Mouse (Mus musculus): ENCODE data around the gene Fggy. TPM values are rescaled to one million over a fixed set of nuclear protein-coding genes. Genes with fewer than 3 reads are reported as not detected.

Gene Fggy
- polyA plus RNA-seq, 1 experiment from 2014 or later = 6.3 TPM

- WGBS = 70% methylated on average over 2 of the region's 2 CpGs
- Histone ChIP-seq H3K9me3 (replicated peaks; ENCODE audit: control insufficient read depth, low read length) (no peaks in the 10 kb centered on the region), H3K27me3 (replicated peaks; ENCODE audit: control insufficient read depth, insufficient read depth, low read length) (no peaks in the 10 kb centered on the region), H3K36me3 (ENCODE audit: control insufficient read depth, insufficient read depth, low read length) (no peaks in the 10 kb centered on the region), H3K27ac (ENCODE audit: low read depth, low read length) (no peak overlapping the region), H3K4me3 (ENCODE audit: low read depth, low read length) (no peak overlapping the region), H3K4me2 (ENCODE audit: low read length) (no peak overlapping the region), H3K9ac (ENCODE audit: low read length) (no peak overlapping the region), H3K4me1 (ENCODE audit: control insufficient read depth, insufficient read depth, low read length) (no peaks in the 10 kb centered on the region; the same call in 1 of the 2 replicates)
- DNase-seq (ENCODE audit: low spot score) (peak; percentile 49), ATAC-seq (peak; percentile 62)
These were observed 298.7 kb downstream of the Fggy start for GRCm38 (mm10) chr4:95856008-95856407.

GRCm38 (mm10) chr4:95860601-95861000, 303.3 kb downstream of the Fggy start:
- Histone ChIP-seq H3K36me3 (ENCODE audit: control insufficient read depth, insufficient read depth, low read length) (no peaks in the 10 kb centered on the region), H3K9ac (ENCODE audit: low read length) (no peak overlapping the region), H3K9me3 (replicated peaks; ENCODE audit: control insufficient read depth, low read length) (no peaks in the 10 kb centered on the region), H3K4me2 (ENCODE audit: low read length) (no peak overlapping the region), H3K4me3 (ENCODE audit: low read depth, low read length) (no peak overlapping the region), H3K27me3 (replicated peaks; ENCODE audit: control insufficient read depth, insufficient read depth, low read length) (no peaks in the 10 kb centered on the region), H3K4me1 (ENCODE audit: control insufficient read depth, insufficient read depth, low read length) (peaks cover 4% of the 10 kb centered on the region; the same call in 1 of the 2 replicates), H3K27ac (ENCODE audit: low read depth, low read length) (no peak overlapping the region)
- ATAC-seq (no peak), DNase-seq (ENCODE audit: low spot score) (no peak)
- 56% methylated on average over 3 of the region's 3 CpGs for WGBS

GRCm38 (mm10) chr4:95861074-95861473, 303.8 kb downstream of the Fggy start:
- H3K4me2 ChIP-seq (ENCODE audit: low read length) = no peak overlapping the region
- H3K4me1 ChIP-seq (ENCODE audit: control insufficient read depth, insufficient read depth, low read length) = peaks cover 4% of the 10 kb centered on the region; the same call in 1 of the 2 replicates
- no peak overlapping the region for H3K27ac ChIP-seq (ENCODE audit: low read depth, low read length)
- no peak overlapping the region for H3K9ac ChIP-seq (ENCODE audit: low read length)
- peak; percentile 27 for DNase-seq (ENCODE audit: low spot score)
- no peak for ATAC-seq
- no peaks in the 10 kb centered on the region for H3K36me3 ChIP-seq (ENCODE audit: control insufficient read depth, insufficient read depth, low read length)
- 47% methylated on average over 4 of the region's 4 CpGs for WGBS
- no peaks in the 10 kb centered on the region for H3K9me3 ChIP-seq (replicated peaks; ENCODE audit: control insufficient read depth, low read length)
- no peaks in the 10 kb centered on the region for H3K27me3 ChIP-seq (replicated peaks; ENCODE audit: control insufficient read depth, insufficient read depth, low read length)
- H3K4me3 ChIP-seq (ENCODE audit: low read depth, low read length) = no peak overlapping the region

- Histone ChIP-seq H3K27me3 (replicated peaks; ENCODE audit: control insufficient read depth, insufficient read depth, low read length) (no peaks in the 10 kb centered on the region), H3K4me3 (ENCODE audit: low read depth, low read length) (no peak overlapping the region), H3K27ac (ENCODE audit: low read depth, low read length) (no peak overlapping the region), H3K9ac (ENCODE audit: low read length) (no peak overlapping the region), H3K9me3 (replicated peaks; ENCODE audit: control insufficient read depth, low read length) (no peaks in the 10 kb centered on the region), H3K36me3 (ENCODE audit: control insufficient read depth, insufficient read depth, low read length) (no peaks in the 10 kb centered on the region), H3K4me1 (ENCODE audit: control insufficient read depth, insufficient read depth, low read length) (peaks cover 4% of the 10 kb centered on the region; the same call in 1 of the 2 replicates), H3K4me2 (ENCODE audit: low read length) (no peak overlapping the region)
- ATAC-seq (no peak), DNase-seq (ENCODE audit: low spot score) (peak; percentile 38)
- 72% methylated on average over 5 of the region's 5 CpGs for WGBS
These were observed 304.4 kb downstream of the Fggy start for GRCm38 (mm10) chr4:95861741-95862155.

- Histone ChIP-seq H3K4me3 (ENCODE audit: low read depth, low read length) (no peak overlapping the region), H3K4me1 (ENCODE audit: control insufficient read depth, insufficient read depth, low read length) (peaks cover 4% of the 10 kb centered on the region; the same call in 1 of the 2 replicates), H3K36me3 (ENCODE audit: control insufficient read depth, insufficient read depth, low read length) (no peaks in the 10 kb centered on the region), H3K9ac (ENCODE audit: low read length) (no peak overlapping the region), H3K27me3 (replicated peaks; ENCODE audit: control insufficient read depth, insufficient read depth, low read length) (no peaks in the 10 kb centered on the region), H3K27ac (ENCODE audit: low read depth, low read length) (no peak overlapping the region), H3K4me2 (ENCODE audit: low read length) (no peak overlapping the region), H3K9me3 (replicated peaks; ENCODE audit: control insufficient read depth, low read length) (no peaks in the 10 kb centered on the region)
- WGBS = 46% methylated on average over 7 of the region's 7 CpGs
- DNase-seq (ENCODE audit: low spot score) = peak; percentile 45
- peak; percentile 41; the same call in 1 of the 2 replicates for ATAC-seq
These were observed 305.0 kb downstream of the Fggy start for GRCm38 (mm10) chr4:95862276-95862675.

- Histone ChIP-seq H3K27me3 (replicated peaks; ENCODE audit: control insufficient read depth, insufficient read depth, low read length) (no peaks in the 10 kb centered on the region), H3K9me3 (replicated peaks; ENCODE audit: control insufficient read depth, low read length) (no peaks in the 10 kb centered on the region), H3K4me3 (ENCODE audit: low read depth, low read length) (no peak overlapping the region), H3K4me1 (ENCODE audit: control insufficient read depth, insufficient read depth, low read length) (peaks cover 4% of the 10 kb centered on the region; the same call in 1 of the 2 replicates), H3K27ac (ENCODE audit: low read depth, low read length) (no peak overlapping the region), H3K4me2 (ENCODE audit: low read length) (no peak overlapping the region), H3K36me3 (ENCODE audit: control insufficient read depth, insufficient read depth, low read length) (no peaks in the 10 kb centered on the region), H3K9ac (ENCODE audit: low read length) (no peak overlapping the region)
- ATAC-seq (no peak; the same call in 1 of the 2 replicates), DNase-seq (ENCODE audit: low spot score) (no peak)
- WGBS = 63% methylated on average over 6 of the region's 6 CpGs
These were observed 305.6 kb downstream of the Fggy start for GRCm38 (mm10) chr4:95862781-95863499.

GRCm38 (mm10) chr4:95863500-95863803, 306.1 kb downstream of the Fggy start:
- H3K9ac ChIP-seq (ENCODE audit: low read length) = no peak overlapping the region
- H3K4me3 ChIP-seq (ENCODE audit: low read depth, low read length) = no peak overlapping the region
- DNase-seq (ENCODE audit: low spot score) (no peak), ATAC-seq (no peak)
- WGBS = 94% methylated on average over 3 of the region's 3 CpGs
- no peak overlapping the region for H3K27ac ChIP-seq (ENCODE audit: low read depth, low read length)
- no peaks in the 10 kb centered on the region for H3K27me3 ChIP-seq (replicated peaks; ENCODE audit: control insufficient read depth, insufficient read depth, low read length)
- no peaks in the 10 kb centered on the region for H3K9me3 ChIP-seq (replicated peaks; ENCODE audit: control insufficient read depth, low read length)
- H3K36me3 ChIP-seq (ENCODE audit: control insufficient read depth, insufficient read depth, low read length) = no peaks in the 10 kb centered on the region
- H3K4me2 ChIP-seq (ENCODE audit: low read length) = no peak overlapping the region
- peaks cover 4% of the 10 kb centered on the region; the same call in 1 of the 2 replicates for H3K4me1 ChIP-seq (ENCODE audit: control insufficient read depth, insufficient read depth, low read length)

GRCm38 (mm10) chr4:95865251-95865650, 307.9 kb downstream of the Fggy start:
- no peak for ATAC-seq
- no peak overlapping the region for H3K27ac ChIP-seq (ENCODE audit: low read depth, low read length)

GRCm38 (mm10) chr4:95865882-95866281, 308.6 kb downstream of the Fggy start:
- no peaks in the 10 kb centered on the region for H3K9me3 ChIP-seq (replicated peaks; ENCODE audit: control insufficient read depth, low read length)
- no peak overlapping the region for H3K4me3 ChIP-seq (ENCODE audit: low read depth, low read length)
- DNase-seq (ENCODE audit: low spot score) (no peak), ATAC-seq (peak; percentile 27; the same call in 1 of the 2 replicates)
- no peaks in the 10 kb centered on the region for H3K36me3 ChIP-seq (ENCODE audit: control insufficient read depth, insufficient read depth, low read length)
- no peak overlapping the region for H3K4me2 ChIP-seq (ENCODE audit: low read length)
- 50% methylated on average over 3 of the region's 3 CpGs for WGBS
- no peak overlapping the region; the same call in 1 of the 2 replicates for H3K27ac ChIP-seq (ENCODE audit: low read depth, low read length)
- H3K27me3 ChIP-seq (replicated peaks; ENCODE audit: control insufficient read depth, insufficient read depth, low read length) = no peaks in the 10 kb centered on the region
- peaks cover 4% of the 10 kb centered on the region; the same call in 1 of the 2 replicates for H3K4me1 ChIP-seq (ENCODE audit: control insufficient read depth, insufficient read depth, low read length)
- H3K9ac ChIP-seq (ENCODE audit: low read length) = no peak overlapping the region

More at GRCm38 (mm10) chr4:95865251-95865650, 307.9 kb downstream of the Fggy start:
- Histone ChIP-seq H3K27me3 (replicated peaks; ENCODE audit: control insufficient read depth, insufficient read depth, low read length) (no peaks in the 10 kb centered on the region), H3K9me3 (replicated peaks; ENCODE audit: control insufficient read depth, low read length) (no peaks in the 10 kb centered on the region), H3K36me3 (ENCODE audit: control insufficient read depth, insufficient read depth, low read length) (no peaks in the 10 kb centered on the region), H3K9ac (ENCODE audit: low read length) (no peak overlapping the region), H3K4me2 (ENCODE audit: low read length) (no peak overlapping the region), H3K4me3 (ENCODE audit: low read depth, low read length) (no peak overlapping the region), H3K4me1 (ENCODE audit: control insufficient read depth, insufficient read depth, low read length) (peaks cover 4% of the 10 kb centered on the region; the same call in 1 of the 2 replicates)
- DNase-seq (ENCODE audit: low spot score) = no peak
- 84% methylated on average over 5 of the region's 5 CpGs for WGBS

Measured in forebrain, embryonic 14.5 days (tissue).